Mouse (Mus musculus) monocyte, adult 5-6 weeks (primary cell): Measurements from ENCODE around the gene Vmn1r79. TPM values are rescaled to one million over a fixed set of nuclear protein-coding genes. Genes with fewer than 3 reads are reported as not detected.
"Not testable (repeated sequence)": the region's sequence is repeated elsewhere in the genome, so short reads cannot be mapped to it uniquely, and the experiment has no call there.

Experiments
- ATAC-seq: fragments of 153-309, 156-312 bp; replicated peaks from 2 replicates; pipeline ENCODE4 v1.8.0; 2017; ENCODE audit warnings: mild to moderate bottlenecking; ENCODE audit not compliant: low TSS enrichment, insufficient number of reproducible peaks, severe bottlenecking, poor library complexity, low FRiP score
- total RNA-seq: library from RNA; stranded (forward); fragments of 200-1000, 200-491, 200-594 nt; gene quantifications from 3 replicates; pipeline ENCODE4 v1.2.3, GENCODE M21; 2017

Gene Vmn1r79
- not detected in 3 replicates for total RNA-seq

GRCm38 (mm10) chr7:12170979-12171378, at the start of gene Vmn1r79:
Gene Vmn1r79 (plus strand): TSS chr7:12171279.
- not testable (repeated sequence) for ATAC-seq

DNA sequence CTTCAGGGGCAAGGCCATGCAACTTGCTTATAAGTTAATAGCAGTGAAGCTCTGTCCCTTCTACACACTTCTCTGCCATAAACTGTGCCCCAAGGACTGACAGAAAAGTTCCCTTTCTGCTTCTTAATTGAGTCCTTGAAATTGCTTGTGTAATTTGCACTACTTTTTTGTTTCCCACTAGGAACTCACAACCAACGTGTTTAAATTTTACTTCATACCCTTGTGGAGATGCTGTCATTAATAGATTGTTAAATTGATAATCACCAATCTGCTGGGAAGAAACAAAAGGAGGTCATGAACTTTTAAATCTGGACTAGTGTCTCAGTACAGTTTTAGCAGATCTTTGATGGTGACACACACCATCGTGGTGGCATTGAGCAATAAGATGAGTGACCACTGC, 21.1 kb upstream of the Vmn1r79 start, which contains the start of gene Vmn1r78:
Gene Vmn1r78 (plus strand): TSS at position 301 of the 400 bp plus-strand sequence.
- no peak for ATAC-seq

DNA sequence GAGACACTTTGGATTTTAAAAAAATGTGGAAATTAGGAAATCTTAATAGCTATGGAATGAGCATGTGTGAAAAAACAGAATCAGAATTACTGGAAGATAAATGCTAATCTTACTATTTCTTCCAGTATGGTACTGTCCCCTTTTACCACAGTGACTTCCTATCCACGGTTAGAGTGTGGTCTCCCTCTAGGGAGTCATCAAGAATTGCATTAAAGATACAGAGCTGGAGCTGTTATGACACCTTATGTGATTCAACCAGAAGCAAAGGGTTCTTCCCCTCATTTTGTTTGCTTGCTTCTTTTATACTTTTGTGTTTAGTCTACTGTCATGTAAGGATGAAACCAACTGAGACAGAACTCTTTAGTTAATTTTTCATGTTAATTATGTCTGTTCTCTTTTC, 14.6 kb upstream of the Vmn1r79 start:
- ATAC-seq: not testable (repeated sequence)

- not testable (repeated sequence) for ATAC-seq
Measured at GRCm38 (mm10) chr7:12172926-12173325, 1.8 kb downstream of the Vmn1r79 start.

GRCm38 (mm10) chr7:12188986-12189385, 17.9 kb downstream of the Vmn1r79 start, which contains the start of gene Vmn1r80:
Gene Vmn1r80 (plus strand): TSS chr7:12189286.
- ATAC-seq: no peak

DNA sequence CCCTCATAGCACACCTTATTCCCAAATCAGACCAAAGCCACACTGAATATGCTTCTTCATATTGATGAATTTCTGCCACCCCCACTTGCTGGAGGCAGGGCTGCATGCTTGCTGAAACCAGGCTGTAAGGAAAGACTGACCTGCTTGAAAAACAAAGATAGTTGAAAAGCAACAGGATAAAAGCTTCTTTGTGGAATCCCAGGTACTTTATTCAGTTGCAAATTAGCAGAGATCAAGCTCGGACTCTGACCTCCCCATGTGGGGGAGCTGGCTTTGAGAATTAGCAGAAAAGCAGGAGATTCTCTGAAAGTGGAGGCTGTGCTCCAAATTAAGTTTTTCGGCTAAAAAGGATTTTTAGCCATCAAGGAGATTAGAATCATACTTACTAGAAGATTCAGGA, 33.1 kb downstream of the Vmn1r79 start:
- no peak for ATAC-seq

Other genes with a start within 250 kb of the Vmn1r79 start
- 0.21 TPM in 1 of 3 replicates, not detected in the others for gene Vmn1r76, start 233.1 kb upstream of the Vmn1r79 start, total RNA-seq
- not detected in 3 replicates for gene Vmn1r77, start 134.5 kb upstream of the Vmn1r79 start, total RNA-seq
- gene Vmn1r78, start 21.0 kb upstream of the Vmn1r79 start, total RNA-seq: not detected in 3 replicates
- gene Vmn1r80, start 18.0 kb downstream of the Vmn1r79 start, total RNA-seq: not detected in 3 replicates
- under 0.01 to 0.10 TPM in 2 of 3 replicates, not detected in the other for gene Vmn1r81, start 97.0 kb downstream of the Vmn1r79 start, total RNA-seq
- gene Vmn1r82, start 129.2 kb downstream of the Vmn1r79 start, total RNA-seq: not detected in 3 replicates
- gene Vmn1r83, start 158.2 kb downstream of the Vmn1r79 start, total RNA-seq: not detected in 3 replicates
- gene Vmn1r84, start 198.0 kb downstream of the Vmn1r79 start, total RNA-seq: not detected in 3 replicates